Comparison of ENCODE assay signal across 34 mouse cellular contexts in the genomic region with DNA sequence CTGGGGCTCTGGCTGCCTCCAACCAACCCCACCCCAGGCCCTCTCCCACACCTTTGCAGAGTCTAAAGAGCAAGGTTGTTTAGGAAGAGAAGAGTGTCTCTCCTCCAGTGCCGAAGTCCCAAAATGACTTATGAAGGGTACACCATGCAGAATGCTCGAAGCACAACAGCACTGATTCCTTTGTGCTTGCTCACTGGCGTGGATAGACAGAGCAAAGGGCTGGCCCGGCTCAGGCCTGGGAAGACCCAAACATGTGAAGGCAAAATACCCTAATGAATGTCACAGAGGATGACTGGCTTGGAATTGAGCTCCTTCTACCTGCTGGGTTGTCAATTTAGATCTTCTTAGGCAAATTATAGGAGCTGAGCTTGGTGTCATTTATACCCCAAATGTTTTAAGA.
A peak's percentile ranks its signal among the peaks of the same experiment; 100 is the strongest.
DNase-seq lines count a peak whose midpoint lies in the region; ATAC-seq and TF ChIP-seq lines count a peak whose summit lies in the region.
"Had no signal": no experiment of that assay in that cellular context is flagged by ENCODE, and none has a peak within 500 bp of the region (broad histone marks: within the 10 kb centered on the region; RNA-seq: fewer than 3 reads in every experiment).

No protein-coding gene starts in this region.

- no peak for ATAC-seq in kidney, embryonic 14.5 days (ENCODE audit: low FRiP score, low TSS enrichment)
- ATAC-seq in lung, embryonic 15.5 days (ENCODE audit: borderline replicate concordance, extremely low read depth, low FRiP score, low TSS enrichment) = no peak
- no peak for ATAC-seq in embryonic facial prominence, embryonic 15.5 days (ENCODE audit: insufficient number of reproducible peaks, low FRiP score, low TSS enrichment, low read depth)
- ATAC-seq: forebrain, embryonic 13.5 days; intestine, postnatal 0 days; Patski had no signal

- H3K9ac ChIP-seq in kidney, embryonic 14.5 days (ENCODE audit: low read depth, low read length) = no peak overlapping the region
- no peak overlapping the region for H3K9ac ChIP-seq in lung, embryonic 15.5 days
- no peak overlapping the region for H3K9ac ChIP-seq in embryonic facial prominence, embryonic 15.5 days
- H3K9ac ChIP-seq: embryonic facial prominence, embryonic 12.5 days; forebrain, embryonic 13.5 days; hindbrain, embryonic 14.5 days; limb, embryonic 13.5 days; neural tube, embryonic 15.5 days had no signal

- peaks cover 39% of the 10 kb centered on the region for H3K4me1 ChIP-seq in kidney, embryonic 14.5 days (ENCODE audit: control insufficient read depth, insufficient read depth, low read length)
- peaks cover 6% of the 10 kb centered on the region; the same call in 1 of the 2 replicates for H3K4me1 ChIP-seq in kidney, adult 2 months (ENCODE audit: control insufficient read depth, insufficient read depth, low read length)
- peaks cover 33% of the 10 kb centered on the region for H3K4me1 ChIP-seq in lung, embryonic 15.5 days
- peaks cover 5% of the 10 kb centered on the region; the same call in 1 of the 2 replicates for H3K4me1 ChIP-seq in lung, adult 2 months (ENCODE audit: control insufficient read depth, insufficient read depth, low read length)
- H3K4me1 ChIP-seq in embryonic facial prominence, embryonic 15.5 days = peaks cover 81% of the 10 kb centered on the region

- TF ChIP-seq CTCF in kidney, adult 2 months (conservative IDR thresholded peaks at IDR 0.05; ENCODE audit: insufficient read depth, insufficient read length, low read depth, low read length) = no peak
- TF ChIP-seq CTCF in lung, adult 2 months (IDR thresholded peaks at IDR 0.05; ENCODE audit: insufficient read depth, low read length) = no peak

- no peak for TF ChIP-seq POLR2A in kidney, adult 2 months (IDR thresholded peaks at IDR 0.05; ENCODE audit: low read depth, low read length)
- no peak for TF ChIP-seq POLR2A in lung, adult 2 months (IDR thresholded peaks at IDR 0.05; ENCODE audit: borderline replicate concordance, extremely low read depth, low read depth, low read length)

- DNase-seq in embryo, embryonic 10.5 days (ENCODE audit: low spot score) = peak; percentile 39
- DNase-seq in embryo, embryonic 11 days = no peak
- DNase-seq in kidney, adult 2 months = no peak
- no peak for DNase-seq in lung, adult 2 months
- DNase-seq in adrenal gland, adult (ENCODE audit: inconsistent age in 2 of 2, low spot score in 1 of 2) = no peak
- DNase-seq: adrenal gland, postnatal 14 days; cerebellum, adult 11 months; cerebellum, adult 9-10 months; cerebellum, postnatal 36 days; gastrocnemius, adult 2 months; gastrocnemius, postnatal 36 days; heart, adult 18-20 months; heart, postnatal 36 days; kidney, postnatal 36 days; midbrain, embryonic 14.5 days; right cerebral cortex, adult 18-20 months; spleen, adult 18-20 months; thymus, postnatal 14 days had no signal

- H3K36me3 ChIP-seq in kidney, embryonic 14.5 days (ENCODE audit: control insufficient read depth, insufficient read depth, low read length) = peaks cover 9% of the 10 kb centered on the region; the same call in 1 of the 2 replicates
- no peaks in the 10 kb centered on the region for H3K36me3 ChIP-seq in kidney, adult 2 months (ENCODE audit: control insufficient read depth, insufficient read depth, low read length)
- peaks cover 12% of the 10 kb centered on the region for H3K36me3 ChIP-seq in lung, embryonic 15.5 days
- H3K36me3 ChIP-seq in embryonic facial prominence, embryonic 15.5 days = peaks cover 11% of the 10 kb centered on the region; the same call in 1 of the 2 replicates
- H3K36me3 ChIP-seq: G1E; neural tube, embryonic 15.5 days had no signal

- no peaks in the 10 kb centered on the region for H3K9me3 ChIP-seq in kidney, embryonic 14.5 days (ENCODE audit: control insufficient read depth, low read length)
- no peaks in the 10 kb centered on the region for H3K9me3 ChIP-seq in lung, embryonic 15.5 days
- H3K9me3 ChIP-seq in embryonic facial prominence, embryonic 15.5 days (replicated peaks) = no peaks in the 10 kb centered on the region
- H3K9me3 ChIP-seq: embryonic facial prominence, embryonic 12.5 days; forebrain, embryonic 13.5 days; limb, embryonic 13.5 days; neural tube, embryonic 15.5 days had no signal

- peak overlapping the region; percentile 43; the same call in 1 of the 2 replicates for H3K27ac ChIP-seq in kidney, embryonic 14.5 days (ENCODE audit: low read depth, low read length)
- H3K27ac ChIP-seq in kidney, adult 2 months (ENCODE audit: insufficient read depth, low read depth, low read length) = no peak overlapping the region
- H3K27ac ChIP-seq in lung, embryonic 15.5 days = peak overlapping the region; percentile 1; the same call in 1 of the 2 replicates
- H3K27ac ChIP-seq in embryonic facial prominence, embryonic 15.5 days (replicated peaks) = 0 out of 2 replicates have a peak overlapping the region, but pooled peaks have one; percentile 22
- H3K27ac ChIP-seq: embryonic facial prominence, embryonic 12.5 days; forebrain, embryonic 13.5 days; gastrocnemius, adult 2 months; hindbrain, embryonic 14.5 days; layer of hippocampus, adult 2 months; limb, embryonic 13.5 days; macrophage; neural tube, embryonic 15.5 days had no signal

- no peaks in the 10 kb centered on the region for H3K27me3 ChIP-seq in kidney, embryonic 14.5 days (ENCODE audit: control insufficient read depth, insufficient read depth, low read length)
- H3K27me3 ChIP-seq in kidney, adult 2 months (replicated peaks; ENCODE audit: control insufficient read depth, insufficient read depth, low read length) = no peaks in the 10 kb centered on the region
- no peaks in the 10 kb centered on the region for H3K27me3 ChIP-seq in lung, embryonic 15.5 days
- H3K27me3 ChIP-seq in embryonic facial prominence, embryonic 15.5 days = no peaks in the 10 kb centered on the region
- H3K27me3 ChIP-seq: embryonic facial prominence, embryonic 12.5 days; forebrain, embryonic 13.5 days; limb, embryonic 13.5 days; neural tube, embryonic 15.5 days; Patski had no signal

- H3K4me2 ChIP-seq in kidney, embryonic 14.5 days (replicated peaks; ENCODE audit: low read depth, low read length) = no peak overlapping the region
- H3K4me2 ChIP-seq in lung, embryonic 15.5 days = no peak overlapping the region
- H3K4me2 ChIP-seq in embryonic facial prominence, embryonic 15.5 days (replicated peaks) = no peak overlapping the region
- H3K4me2 ChIP-seq: embryonic facial prominence, embryonic 12.5 days; forebrain, embryonic 13.5 days; heart, embryonic 11.5 days; hindbrain, embryonic 14.5 days; limb, embryonic 13.5 days; liver, embryonic 11.5 days; neural tube, embryonic 15.5 days had no signal

- 77% methylated on average over 4 of the region's 4 CpGs for WGBS in kidney, embryonic 14.5 days
- 78% methylated on average over 4 of the region's 4 CpGs for WGBS in kidney, adult 2 months
- WGBS in lung, embryonic 15.5 days = 92% methylated on average over 4 of the region's 4 CpGs
- 90% methylated on average over 4 of the region's 4 CpGs for WGBS in lung, adult 2 months
- WGBS in embryonic facial prominence, embryonic 15.5 days = 84% methylated on average over 4 of the region's 4 CpGs

- H3K4me3 ChIP-seq in kidney, embryonic 14.5 days (ENCODE audit: low read length) = no peak overlapping the region
- no peak overlapping the region for H3K4me3 ChIP-seq in kidney, adult 2 months (ENCODE audit: insufficient read depth, low read depth, low read length)
- no peak overlapping the region for H3K4me3 ChIP-seq in lung, embryonic 15.5 days
- H3K4me3 ChIP-seq in lung, adult 2 months (replicated peaks; ENCODE audit: extremely low read depth, low read depth, low read length) = no peak overlapping the region
- H3K4me3 ChIP-seq in embryonic facial prominence, embryonic 15.5 days (replicated peaks) = no peak overlapping the region
- H3K4me3 ChIP-seq: embryonic facial prominence, embryonic 12.5 days; erythroblast, embryonic 14.5 days; forebrain, embryonic 13.5 days; gastrocnemius, adult 2 months; layer of hippocampus, adult 2 months; limb, embryonic 13.5 days; neural tube, embryonic 15.5 days had no signal
